Mouse (Mus musculus) induced T-regulatory cell, adult 2 months (primary cell): Measurements from ENCODE around the gene Rbm15b.

Experiments
- DNase-seq: peaks from one replicate; pipeline ENCODE4 v3.0.0-alpha.2; 2012; ENCODE audit warnings: low read depth

Rbm15b gene

DNA sequence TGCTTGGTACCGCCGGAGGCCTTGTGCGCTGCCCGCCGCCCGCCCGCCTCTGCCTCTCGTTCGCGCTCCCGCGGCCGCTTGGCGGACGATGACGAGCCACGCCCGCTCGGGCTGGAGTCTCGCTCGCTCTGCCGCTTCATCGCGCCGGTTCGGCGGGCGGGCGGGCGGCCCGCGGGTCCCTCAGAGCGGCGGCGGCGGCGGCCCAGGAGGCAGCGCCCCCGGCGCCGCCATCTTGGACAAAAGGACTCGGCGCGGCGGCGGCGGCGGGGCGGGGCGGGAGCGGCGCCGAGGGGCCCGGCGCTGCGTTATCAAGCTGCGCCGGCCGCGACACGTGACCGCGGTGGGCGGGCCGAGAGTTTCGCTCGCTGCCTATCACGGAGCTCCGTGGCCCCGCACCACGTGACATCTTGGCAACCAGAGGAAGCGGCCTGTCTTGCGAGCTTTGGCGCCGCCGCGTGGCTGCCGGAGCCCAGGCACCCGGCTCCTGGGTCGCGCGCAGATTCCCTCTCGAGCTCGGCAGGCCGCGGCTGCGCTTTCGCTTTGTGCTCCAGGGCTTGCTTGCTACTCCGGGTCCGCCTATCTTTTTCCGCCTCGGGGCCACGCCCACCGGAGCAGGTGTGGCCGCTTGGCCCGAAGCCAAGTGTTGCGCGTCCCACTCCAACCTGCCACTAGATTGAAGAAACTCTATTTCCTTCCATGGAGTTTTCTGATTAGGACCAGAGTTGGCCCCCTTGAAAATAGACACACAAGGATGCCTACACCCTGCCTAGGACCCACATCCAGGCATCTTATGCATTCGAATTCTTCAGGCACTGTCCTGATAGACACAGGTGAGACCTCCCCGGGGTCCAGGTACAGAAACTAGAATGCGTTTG, at the start of gene Rbm15b:
TSS of gene Rbm15b (minus strand) at position 601 of the 875 bp plus-strand sequence.
- DNase-seq: peak; percentile 99

DNA sequence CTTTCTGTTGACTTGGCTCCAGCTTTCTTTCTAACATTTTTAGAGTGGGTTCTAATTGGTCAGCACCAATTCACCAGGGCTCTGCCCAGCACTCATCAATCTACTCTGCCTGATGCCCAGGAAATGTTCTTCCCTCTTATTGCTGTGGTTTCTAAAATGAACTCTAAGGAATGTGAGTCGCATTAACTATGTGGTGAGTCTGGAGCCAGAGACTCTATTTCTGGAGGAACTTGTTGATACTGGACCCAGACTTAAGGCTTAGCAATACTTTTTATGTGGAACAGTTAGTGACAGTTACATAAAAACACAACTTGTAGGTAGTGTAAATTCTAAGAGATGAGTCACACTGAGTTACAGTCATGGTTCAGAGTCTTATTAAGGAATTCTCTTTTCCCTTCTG, 47.8 kb upstream of the Rbm15b start:
- no peak for DNase-seq

DNA sequence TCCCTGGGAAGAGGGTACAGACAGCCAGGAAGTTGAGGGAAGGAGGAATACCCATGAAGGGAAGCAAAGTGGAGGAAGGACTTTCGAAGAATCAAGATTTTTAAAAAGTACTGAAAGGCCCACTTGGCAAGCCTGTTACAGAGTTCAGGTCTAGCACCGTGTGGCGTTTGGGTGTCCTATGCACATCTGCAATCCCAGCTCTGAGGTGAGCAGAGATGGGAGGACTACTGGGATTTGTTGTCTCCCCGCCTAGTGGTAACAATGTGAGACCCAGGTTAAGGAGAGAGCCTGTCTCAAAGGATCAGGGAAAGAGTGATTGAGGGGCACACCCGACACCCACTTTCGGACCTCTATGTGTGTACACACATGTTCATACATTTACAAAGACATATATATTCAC, 27.6 kb upstream of the Rbm15b start:
- DNase-seq: no peak

DNA sequence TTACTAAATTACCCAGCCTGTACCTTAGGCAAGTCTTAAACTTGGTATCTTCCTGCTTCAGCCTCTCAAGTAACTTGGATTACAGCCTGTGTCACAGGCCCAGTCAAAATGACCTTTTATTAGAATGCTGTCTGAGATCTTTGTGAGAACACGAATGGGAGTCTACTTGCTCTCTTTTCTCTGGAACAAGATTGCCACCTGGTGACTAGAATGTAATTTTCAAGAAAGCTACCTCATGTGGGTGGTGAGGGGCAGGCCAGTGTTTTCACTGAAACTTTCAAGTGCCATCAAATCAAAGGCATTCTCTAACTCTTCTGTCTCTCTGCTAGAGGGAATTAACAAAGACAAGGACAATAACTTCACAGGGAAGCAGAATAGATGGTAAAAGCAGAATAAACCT, 26.5 kb upstream of the Rbm15b start:
- DNase-seq: peak; percentile 45

DNA sequence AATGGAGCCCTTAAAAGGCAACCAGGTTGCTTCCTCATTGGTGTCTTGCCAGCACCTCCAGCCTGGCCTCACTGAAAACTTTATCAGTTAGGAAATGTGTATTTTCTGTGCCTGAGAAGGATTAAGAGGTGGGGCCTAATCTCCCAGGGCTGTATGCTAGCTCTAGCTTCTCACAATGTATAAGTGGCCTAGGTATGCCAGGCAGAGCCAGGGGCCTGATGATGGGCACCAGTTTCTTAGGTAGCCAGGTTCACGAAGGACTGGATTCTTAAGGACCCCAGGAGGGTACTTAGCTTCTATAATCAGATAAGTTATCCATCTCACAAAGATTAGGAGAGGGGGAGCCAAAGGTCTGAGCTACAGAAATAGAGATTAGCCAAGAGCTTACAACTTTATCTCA, 24.4 kb upstream of the Rbm15b start:
- no peak for DNase-seq

DNA sequence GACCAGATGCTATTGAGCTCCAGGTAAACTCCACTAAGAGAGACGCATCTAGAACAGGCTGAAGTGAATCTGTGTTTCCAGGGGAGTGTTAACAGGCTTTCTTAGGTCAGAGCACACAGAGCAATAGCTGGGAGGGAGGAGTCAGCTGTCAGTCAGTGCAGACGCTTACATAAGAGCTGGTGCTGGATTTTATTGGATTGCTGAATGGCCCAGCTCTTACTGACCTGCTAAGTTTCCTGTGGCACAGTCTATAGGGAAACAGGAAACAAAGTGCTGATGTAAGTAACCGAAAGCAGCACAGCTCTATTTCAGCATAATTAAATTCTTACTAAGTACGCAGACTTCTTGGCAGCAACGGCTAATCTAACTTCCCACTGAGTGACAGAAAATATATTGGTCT, 21.5 kb upstream of the Rbm15b start:
- no peak for DNase-seq

DNA sequence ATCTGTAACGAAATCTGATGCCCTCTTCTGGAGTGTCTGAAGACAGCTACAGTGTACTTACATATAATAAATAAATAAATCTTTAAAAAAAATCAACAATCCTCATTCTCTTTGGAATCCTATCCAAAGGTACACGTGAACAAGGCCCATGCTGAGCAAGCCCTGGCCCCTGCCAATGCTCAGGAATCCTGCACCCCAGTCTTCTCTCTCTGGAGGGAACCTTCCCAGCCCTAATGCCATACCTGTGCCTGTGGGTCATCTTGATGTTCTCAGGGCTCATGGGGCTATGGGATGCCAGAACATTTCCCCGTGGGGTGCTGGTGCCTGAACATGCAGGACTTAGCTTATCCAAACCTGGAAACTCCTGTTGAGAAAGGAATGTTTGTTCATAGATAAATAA, 20.9 kb upstream of the Rbm15b start:
- no peak for DNase-seq

DNA sequence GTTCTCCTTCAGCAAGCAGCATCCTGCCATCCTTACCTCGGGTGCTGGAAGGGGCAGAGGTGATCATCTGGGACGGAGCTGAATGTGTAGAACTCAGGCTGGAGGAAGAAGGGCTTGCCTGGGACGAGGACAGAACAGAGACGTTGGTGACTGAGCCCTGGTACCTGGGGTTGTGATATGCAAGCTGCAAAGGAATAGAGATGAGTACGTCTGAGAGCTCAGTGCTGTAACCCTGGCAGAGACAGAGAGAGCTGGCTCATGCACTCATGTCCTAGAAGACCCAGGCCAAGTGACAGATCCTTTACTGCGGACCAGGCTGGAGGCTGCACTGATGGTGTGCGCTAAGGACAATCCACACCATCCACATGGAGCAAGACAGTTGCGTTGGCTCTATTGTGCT, 19.4 kb upstream of the Rbm15b start:
- no peak for DNase-seq

DNA sequence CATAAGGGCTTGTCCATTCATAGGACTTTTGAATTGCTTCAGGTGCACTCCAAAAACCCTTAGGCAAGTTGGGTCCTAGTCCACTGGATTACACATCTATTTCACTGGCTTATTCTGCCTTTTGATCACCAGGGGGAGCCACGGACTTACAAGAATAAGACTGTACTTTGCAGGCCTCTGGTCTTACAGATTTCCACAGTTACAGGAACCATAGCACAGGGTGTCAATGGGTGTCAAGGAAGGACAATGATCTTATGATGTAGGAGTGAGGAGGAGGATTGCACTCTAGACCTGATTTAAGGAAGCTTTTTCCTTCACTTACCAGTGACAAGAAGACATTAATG, 16.5 kb upstream of the Rbm15b start:
- peak; percentile 73 for DNase-seq

DNA sequence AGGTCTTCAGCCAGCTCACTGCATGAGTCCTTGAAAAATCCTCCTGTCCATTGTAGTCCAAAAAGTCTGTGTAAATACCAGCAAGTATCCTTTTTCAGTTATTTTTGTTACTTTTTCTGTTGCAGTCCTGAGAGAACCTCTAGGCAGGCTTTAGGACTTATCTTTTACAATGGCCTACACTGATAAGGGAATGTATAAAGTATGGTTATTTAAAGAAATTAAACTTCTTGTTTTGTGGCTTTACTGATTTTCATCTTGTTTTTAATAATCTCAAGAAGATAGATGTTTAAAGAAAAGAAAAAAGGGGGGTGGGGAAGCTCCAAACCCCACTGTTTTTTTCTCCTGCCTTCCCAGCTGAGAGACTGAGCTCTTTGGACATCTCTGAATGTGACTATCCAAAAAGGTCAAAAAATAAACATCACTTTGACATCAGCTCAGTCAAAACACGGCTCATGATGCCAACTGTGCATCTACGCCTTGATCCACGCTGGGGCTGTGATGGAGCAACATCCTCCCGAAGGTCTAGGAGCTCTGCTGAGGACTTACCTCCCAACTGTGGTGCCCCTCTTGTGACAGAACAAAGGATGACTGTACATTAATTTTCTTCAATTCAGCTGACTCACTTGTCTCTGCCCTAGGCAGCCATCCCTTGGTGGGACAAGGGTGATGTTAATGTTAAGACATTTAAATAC, 16.0 kb upstream of the Rbm15b start:
- DNase-seq: no peak

DNA sequence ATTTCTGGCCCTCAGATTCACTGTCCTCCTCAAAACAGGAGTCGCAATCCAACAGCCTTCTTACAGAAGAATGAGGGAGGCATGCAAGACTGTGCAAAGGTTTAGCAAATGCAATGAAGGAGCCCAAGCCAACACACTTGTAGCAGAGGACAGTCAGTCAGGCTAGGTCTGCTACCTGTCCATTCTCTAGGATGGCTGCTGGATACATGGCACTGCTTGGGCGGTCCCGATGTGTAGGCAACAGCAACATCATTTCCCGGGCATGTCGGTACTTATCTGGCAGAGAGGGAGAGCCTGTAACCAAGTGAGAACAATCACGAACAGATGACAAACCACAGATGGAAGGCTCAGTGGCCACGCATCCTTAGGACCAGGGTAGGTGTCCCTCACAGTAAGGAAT, 14.4 kb upstream of the Rbm15b start:
- no peak for DNase-seq

DNA sequence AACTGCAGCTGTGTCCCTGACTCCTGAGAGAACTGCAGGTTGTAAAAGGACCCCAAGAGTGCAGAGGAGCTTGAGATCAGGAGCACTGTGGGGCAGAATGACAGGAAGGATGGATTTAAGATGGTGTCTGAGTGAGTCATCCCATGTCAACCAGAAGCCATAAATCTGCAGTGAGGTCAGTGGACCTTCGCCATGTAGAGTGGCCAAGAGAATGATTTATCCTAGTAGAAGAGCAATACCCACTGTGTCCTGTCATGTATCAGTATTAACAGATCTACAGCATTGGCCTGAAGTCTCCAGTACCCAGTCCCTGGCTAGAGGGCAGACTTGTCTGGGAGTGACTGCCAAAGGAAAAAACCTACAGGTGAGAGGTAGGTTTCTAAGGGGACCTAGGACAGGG, 11.7 kb upstream of the Rbm15b start:
- DNase-seq: no peak

DNA sequence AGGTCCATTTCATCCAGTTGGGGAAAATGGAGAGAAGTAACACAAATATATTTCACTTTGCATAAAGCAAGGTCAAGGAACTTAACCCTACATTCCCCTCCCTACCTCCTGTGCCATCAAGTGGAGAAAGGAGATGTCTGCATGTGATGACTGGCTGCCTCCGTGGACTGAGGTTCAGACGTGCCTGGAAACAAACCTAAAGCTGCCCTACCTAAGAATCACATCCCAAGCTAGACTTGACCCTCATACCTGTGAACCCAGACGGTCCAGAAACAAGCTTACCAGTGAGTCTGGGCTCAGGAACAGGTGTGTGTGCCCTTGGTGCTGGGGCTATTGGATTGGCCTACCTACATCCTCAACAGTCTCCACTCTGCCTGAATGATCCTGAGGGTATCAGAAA, 6.1 kb upstream of the Rbm15b start:
- DNase-seq: no peak

DNA sequence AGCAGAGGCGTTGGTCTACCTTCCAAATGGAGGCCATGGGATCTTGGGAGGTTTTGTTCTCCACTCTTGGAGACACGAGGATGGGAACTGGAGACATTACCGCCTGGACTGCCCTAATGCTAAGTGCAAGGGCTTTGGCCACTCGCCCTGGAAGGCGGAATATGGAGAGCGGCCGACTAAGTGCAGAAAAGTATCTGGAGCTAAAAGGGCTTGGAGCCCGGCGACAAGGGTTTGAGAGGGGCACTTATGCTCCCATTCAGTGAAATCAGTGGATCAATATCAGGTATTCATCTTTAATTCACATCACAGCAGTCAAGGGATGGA, 5.3 kb upstream of the Rbm15b start:
- no peak for DNase-seq

DNA sequence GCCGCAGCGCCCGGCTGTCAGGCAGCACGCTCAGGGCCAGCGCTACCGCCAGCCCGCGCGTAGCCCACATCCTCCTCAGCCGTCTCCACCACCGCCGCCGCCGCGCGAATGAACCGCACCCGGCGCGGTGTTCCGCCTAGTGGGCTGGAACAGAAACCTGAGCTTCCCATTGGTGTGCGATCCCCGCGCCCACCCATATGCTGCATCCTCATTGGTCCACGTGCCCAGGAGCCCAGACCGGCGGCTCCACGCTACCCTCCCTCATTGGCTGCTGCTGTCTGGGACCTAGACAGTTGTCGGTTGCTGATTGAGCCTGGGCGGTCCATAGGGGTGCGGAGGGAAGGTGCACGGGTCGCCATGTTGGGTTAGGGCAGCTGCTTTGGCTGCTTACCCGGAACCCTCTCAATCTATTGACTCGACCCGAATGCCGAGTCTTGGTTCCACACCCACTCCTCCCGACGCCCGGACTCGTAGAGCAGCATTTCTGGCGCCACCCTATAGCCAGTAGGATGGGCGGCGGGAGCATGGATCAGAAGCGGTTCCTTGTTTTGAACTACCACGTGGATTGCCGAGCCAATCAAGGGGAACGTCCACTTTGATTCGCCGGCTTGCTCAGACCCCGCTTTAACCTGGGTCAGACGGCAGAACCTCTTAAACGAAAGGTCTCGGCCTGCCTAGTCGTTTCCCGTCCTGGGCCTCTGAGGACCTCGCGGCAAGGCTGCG, 4.8 kb upstream of the Rbm15b start, which contains the start of gene Manf:
TSS of gene Manf (minus strand) at position 151 of the 723 bp plus-strand sequence.
- peak; percentile 98 for DNase-seq

DNA sequence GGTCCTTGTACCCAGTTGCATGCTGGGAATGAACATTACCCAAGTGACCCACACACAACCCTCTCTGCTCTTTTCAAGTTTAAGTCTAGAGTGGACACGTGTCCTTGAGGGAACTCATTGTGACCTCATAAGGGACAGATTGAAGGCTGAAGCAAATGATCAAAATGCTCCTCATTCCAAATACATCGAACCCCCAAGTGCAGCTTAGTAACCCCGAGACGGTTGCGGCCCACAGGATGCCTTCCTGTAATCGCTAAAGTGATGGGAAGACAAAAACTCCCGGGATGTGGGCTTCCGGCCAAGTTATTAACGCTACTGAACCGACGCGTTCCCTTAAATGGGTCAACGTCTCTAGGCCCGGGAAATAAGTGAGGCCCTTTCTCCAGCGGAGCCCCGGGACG, 4.1 kb upstream of the Rbm15b start:
- DNase-seq: no peak

DNA sequence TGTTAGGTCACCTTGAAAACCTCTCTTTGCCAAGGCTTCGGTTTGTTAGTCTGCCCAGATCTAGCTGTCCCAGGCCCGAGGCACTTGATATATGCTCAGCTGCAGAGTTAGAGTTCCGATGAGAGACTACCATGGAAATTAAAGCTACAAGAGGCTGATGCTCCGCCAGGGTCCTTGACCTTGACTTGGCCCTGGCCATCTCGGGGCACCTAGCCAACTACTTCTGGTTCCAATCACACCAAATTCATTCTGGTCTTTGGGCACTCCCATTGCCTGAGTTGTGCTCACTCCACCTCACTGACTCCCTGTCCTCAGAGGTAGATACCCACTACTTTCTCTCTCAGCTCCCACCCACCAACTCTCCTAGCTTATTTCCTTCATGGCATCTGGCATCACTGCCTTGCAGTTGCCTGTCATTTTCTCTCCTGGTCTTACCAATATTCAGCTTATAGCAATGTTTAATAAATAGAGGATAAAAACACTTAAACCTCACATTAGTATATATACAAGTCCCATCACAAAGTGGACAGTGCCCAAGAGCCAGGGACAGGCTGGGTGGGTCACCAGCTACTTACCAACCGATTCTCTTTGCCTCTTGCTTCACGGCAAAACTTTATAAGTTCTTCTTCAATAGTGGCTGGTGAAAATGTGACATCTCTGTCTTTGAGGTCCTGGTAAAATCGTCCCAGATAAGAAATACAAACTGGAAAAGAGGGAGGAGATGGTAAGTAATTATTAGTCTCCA, 3.4 kb upstream of the Rbm15b start:
- no peak for DNase-seq

DNA sequence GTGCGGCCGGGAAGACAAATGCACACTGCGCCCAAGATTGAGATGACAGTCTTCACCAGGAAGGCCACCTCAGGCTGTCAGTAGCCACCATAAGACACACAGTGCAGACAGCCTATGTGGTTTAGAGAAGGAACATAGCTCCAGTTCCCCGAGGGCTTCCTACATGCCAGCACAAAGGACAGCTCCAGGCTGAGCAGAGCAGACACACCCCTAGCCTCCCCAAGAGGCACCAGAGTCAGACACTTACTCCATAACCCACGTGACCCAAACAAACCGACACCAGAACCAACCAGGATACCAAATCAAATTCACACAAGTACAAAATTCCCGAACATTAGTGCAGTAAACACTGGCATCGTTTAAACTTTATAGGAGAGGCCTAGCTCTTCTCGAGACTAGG, 2.1 kb upstream of the Rbm15b start:
- no peak for DNase-seq

DNA sequence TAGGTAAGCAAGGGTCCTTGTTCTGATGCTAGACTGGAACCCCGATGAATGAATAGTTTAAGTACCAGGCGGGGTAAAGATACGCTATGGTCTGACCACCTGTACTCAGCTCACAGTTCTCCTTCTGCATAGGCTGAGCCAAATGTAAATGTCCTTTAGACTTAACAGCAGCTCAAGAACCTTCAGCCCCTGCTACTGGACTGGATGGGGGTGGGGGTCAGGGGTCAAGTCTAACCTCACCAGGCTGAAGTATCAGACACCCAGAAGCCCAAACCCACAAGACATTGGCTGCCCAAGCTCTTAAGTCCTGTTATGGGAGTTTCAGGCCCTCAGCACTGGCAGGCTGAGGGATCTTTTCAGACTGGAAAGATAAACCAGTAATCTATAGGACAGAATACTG, 1.1 kb upstream of the Rbm15b start:
- no peak for DNase-seq

DNA sequence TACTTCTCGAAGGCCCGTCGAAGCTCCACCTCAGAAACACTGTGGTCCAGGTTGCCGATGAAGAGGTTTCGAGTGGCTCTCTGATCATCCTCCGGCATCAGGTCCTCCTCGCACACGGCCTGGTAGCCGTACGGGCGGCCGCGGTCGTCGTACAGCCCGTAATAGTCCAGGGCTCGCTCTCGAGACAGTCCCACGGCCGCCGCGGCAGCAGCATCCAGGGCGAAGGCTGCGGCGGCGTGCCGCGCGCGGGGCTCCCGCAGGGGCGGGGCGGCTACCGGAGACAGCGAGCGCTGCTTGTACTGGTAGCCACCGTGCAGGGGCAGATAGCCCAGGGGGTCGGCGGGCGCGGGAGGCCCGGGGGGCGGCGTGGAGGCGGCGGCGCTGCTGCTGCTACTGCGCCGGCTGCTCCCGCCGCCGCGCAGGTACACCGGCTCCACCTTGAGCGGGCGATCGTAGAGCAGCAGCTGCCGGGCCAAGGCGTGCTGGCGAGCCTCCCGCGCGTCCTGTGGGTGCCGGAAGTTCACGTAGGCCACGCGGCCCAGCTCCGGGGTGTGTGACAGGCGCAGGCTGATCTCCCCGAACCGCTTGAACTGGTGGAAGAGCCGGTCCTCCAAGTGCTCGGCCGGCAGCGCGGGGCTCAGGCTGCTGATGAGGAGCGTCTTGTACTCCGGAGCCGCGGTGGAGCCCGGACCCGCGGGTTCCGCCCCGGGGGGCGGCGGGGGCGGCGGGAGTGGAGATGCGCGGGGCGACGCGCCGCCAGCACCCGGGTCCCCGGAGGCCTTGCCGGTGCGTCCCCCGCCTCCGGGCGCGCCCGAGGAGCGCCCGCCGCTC, 1.1 kb downstream of the Rbm15b start:
- peak; percentile 77 for DNase-seq
